Mouse (Mus musculus) T-helper 1 cell (primary cell): Measurements from ENCODE around the gene Tprn.

ENCODE experiments used
- in situ Hi-C: fragments of 300-600 bp; cut with MboI, MseI; formaldehyde crosslinking; loops from one replicate; pipeline ENCODE4 v1.15.1; 2025; ENCODE audit warnings: high pct_unique_total_duplicates

Gene Tprn

DNA sequence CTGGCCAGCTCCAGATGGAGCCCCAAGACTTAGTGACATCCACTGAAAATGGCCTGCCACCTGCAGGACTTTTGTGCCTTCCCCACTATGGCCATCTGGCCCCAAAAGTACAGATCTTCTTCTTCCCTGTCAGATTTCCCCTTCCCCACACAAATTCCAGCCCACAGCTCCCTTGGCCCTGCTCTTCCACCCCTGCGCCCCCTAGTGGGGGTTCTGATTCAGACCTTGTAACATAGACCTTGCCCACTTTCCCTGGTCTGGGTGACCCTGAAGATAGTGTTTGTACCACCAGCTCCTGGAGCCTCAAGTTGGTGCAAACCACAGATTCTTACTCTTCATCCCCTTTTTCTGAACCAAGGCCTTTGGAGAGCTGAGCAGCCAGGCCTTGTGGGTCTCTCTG lies 30.4 kb downstream of the Tprn start:
- in situ Hi-C loops: no loop called here

- in situ Hi-C loops: no loop called here
Observed at GRCm38 (mm10) chr2:25293706-25294105, 31.3 kb downstream of the Tprn start.

GRCm38 (mm10) chr2:25297093-25297492 lies 34.7 kb downstream of the Tprn start:
- in situ Hi-C loops: no loop called here

- in situ Hi-C loops: no loop called here
Observed at GRCm38 (mm10) chr2:25298046-25298445, 35.6 kb downstream of the Tprn start.

GRCm38 (mm10) chr2:25303452-25303851 lies 41.0 kb downstream of the Tprn start:
- in situ Hi-C loops: no loop called here

- in situ Hi-C loops: no loop called here
Observed at GRCm38 (mm10) chr2:25303931-25304656, 41.7 kb downstream of the Tprn start.

- in situ Hi-C loops: no loop called here
Observed at GRCm38 (mm10) chr2:25304657-25305541, 42.5 kb downstream of the Tprn start.

DNA sequence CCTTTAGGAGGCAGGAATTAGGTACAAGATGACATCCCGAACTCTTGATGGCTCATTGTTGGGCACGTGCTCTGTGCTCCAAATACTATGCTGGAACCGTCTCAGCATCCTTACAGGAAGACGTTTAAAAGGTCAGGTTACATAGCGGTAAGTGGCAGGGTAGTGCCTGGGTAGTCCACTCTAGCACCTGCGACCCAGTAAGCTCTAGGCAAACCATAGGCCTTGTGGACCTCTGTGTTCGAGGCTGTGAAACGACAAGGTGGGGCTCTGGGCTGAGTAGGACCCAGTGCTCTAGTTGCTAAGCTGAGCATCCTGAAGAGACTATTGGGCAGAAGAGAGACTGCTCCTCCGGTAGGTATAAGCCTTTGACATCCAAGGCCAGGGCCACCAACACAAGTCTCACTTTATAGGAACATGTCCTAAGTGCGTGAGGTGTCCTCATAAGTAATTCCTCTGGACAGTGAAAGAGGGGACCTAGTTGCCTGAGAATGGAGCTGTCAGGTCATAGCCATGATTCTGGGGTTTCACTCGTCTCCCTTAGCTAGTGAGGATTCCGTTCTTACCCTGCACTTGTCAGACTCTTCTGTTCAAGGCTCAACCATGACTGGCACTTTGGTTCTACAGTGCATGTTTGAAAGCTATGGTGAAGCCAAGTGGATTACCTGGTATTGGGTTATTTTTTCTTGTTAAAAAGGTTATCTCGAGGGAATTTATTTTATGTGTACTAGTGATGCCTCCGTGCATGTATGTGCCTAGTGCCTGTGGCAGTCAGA lies 43.4 kb downstream of the Tprn start:
- in situ Hi-C loops: no loop called here

GRCm38 (mm10) chr2:25310180-25310579 lies 47.8 kb downstream of the Tprn start:
- in situ Hi-C loops: no loop called here

- in situ Hi-C loops: no loop called here
Observed at GRCm38 (mm10) chr2:25310969-25311368, 48.6 kb downstream of the Tprn start.

DNA sequence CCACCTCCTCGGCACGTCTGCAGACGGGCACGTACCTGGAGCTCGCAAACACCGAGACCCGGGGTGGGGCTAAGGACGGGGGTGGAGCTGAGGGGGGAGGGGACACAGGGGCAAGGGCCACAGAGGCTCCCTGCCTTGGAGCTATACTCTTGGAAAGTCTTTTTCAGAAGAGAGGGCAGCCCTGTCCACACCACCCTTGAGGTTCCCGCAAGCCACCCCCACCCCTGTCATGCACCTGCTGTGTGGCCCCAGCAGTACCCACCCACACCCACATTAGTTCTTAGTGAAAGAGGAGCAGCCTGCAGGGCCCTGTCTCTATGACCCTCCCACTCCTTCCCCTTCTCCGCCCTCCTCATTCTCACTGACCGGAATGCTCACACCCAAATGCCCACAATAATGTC lies 49.1 kb downstream of the Tprn start:
- in situ Hi-C loops: no loop called here

GRCm38 (mm10) chr2:25318119-25318966 lies 55.9 kb downstream of the Tprn start:
- in situ Hi-C loops: loop anchor here (5.0 kb wide), 1 partner anchor 46 kb away; the partner anchor contains the start of genes Anapc2 and Ssna1

DNA sequence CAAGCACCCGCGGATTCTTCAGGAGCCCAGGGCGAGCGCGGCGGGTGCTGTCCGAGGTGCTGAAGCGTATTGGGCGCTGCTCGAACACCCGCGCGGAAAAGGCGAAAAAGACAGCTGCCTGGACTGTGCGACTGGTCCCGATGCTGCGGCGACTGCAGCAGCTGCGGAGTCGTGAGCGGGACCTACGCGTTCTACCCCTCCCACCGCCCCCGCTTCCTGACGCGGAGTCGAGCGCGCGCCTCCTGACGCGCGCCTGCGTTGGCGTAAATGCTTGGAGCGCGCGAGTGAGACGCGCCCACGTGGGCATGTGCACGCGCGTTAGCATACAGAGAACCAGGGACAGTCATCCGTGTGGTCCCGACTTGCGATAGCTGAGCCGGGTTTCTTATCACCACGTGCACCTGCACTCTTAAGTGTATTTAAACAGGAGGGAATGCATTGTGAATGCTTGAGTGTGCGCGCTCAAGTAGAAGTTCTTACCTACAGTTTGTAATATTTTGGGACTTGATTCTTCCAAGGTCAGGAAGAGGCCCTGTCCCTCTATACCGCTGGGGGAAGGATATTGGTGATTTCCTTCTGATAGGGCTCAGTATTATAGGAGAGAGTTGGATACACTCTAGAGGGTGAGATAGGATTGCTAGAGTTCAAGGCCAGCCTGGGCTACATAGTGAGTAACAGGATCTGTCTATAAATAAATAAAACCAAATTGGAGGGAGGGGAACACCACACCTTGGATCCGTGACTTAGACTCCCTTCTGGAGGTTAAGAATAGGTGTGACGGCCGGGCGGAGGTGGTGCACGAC lies 56.8 kb downstream of the Tprn start, which contains the start of gene Grin1:
Gene Grin1, minus strand, starts transcription at position 217 of the 803 bp plus-strand sequence.
- in situ Hi-C loops: loop anchor here (5.0 kb wide), 1 partner anchor 47 kb away; the partner anchor contains the start of genes Anapc2 and Ssna1
